Mouse (Mus musculus) forebrain, embryonic 12.5 days (tissue): ENCODE results near the gene Natd1. TPM values are rescaled to one million over a fixed set of nuclear protein-coding genes. Genes with fewer than 3 reads are reported as not detected.
"Not testable (repeated sequence)": the region's sequence is repeated elsewhere in the genome, so short reads cannot be mapped to it uniquely, and the experiment has no call there.

Source experiments
- ATAC-seq: fragments of 200-750 bp; cut with Nextera tagmentation; 2 replicates; pipeline ENCODE4 v1.8.0; 2017; ENCODE audit warnings: moderate TSS enrichment; ENCODE audit not compliant: low FRiP score
- H3K27ac ChIP-seq: fragments of 300-500 bp; sonication (generic); 2 replicates; pipeline ENCODE4 v1.5.1; 2016; ENCODE audit warnings: mild to moderate bottlenecking
- H3K27me3 ChIP-seq: fragments of 300-500 bp; sonication (generic); 2 replicates; pipeline ENCODE4 v1.6.1; 2016; ENCODE audit warnings: mild to moderate bottlenecking
- H3K36me3 ChIP-seq: fragments of 300-500 bp; sonication (generic); replicated peaks from 2 replicates; pipeline ENCODE4 v1.6.1; 2016; ENCODE audit warnings: mild to moderate bottlenecking
- H3K4me1 ChIP-seq: fragments of 300-500 bp; sonication (generic); 2 replicates; pipeline ENCODE4 v1.6.1; 2016
- H3K4me2 ChIP-seq: fragments of 300-500 bp; sonication (generic); 2 replicates; pipeline ENCODE4 v1.6.1; 2016; ENCODE audit warnings: mild to moderate bottlenecking, moderate library complexity
- H3K4me3 ChIP-seq: fragments of 300-500 bp; sonication (generic); replicated peaks from 2 replicates; pipeline ENCODE4 v1.5.1; 2016; ENCODE audit warnings: mild to moderate bottlenecking
- H3K9ac ChIP-seq: fragments of 300-500 bp; sonication (generic); 2 replicates; pipeline ENCODE4 v1.6.1; 2016; ENCODE audit warnings: mild to moderate bottlenecking
- H3K9me3 ChIP-seq: fragments of 300-500 bp; sonication (generic); 2 replicates; pipeline ENCODE4 v1.6.1; 2016
- WGBS: fragments of 180-500 bp; shearing (Covaris S2); methylation state at CpG from one replicate; pipeline ENCODE4 v1.1.7; 2016; 5-methylcytosine and 5-hydroxymethylcytosine counted together
- polyA plus RNA-seq: library from polyadenylated mRNA; unstranded; fragments of >200 nt; fragmentation: Nextera tagmentation; extraction: Ambion mirVana; gene quantifications from 2 replicates; pipeline ENCODE4 v1.2.1, GENCODE M21; 2016

The Natd1 gene
- polyA plus RNA-seq, 1 experiment from 2014 or later, result 24.1 TPM

GRCm38 (mm10) chr11:60878056-60878612 lies 36.4 kb downstream of the Natd1 start:
- Histone ChIP-seq H3K9me3 (no peaks in the 10 kb centered on the region), H3K4me3 (peak overlapping the region; percentile 100), H3K27me3 (no peaks in the 10 kb centered on the region), H3K4me1 (peaks cover 40% of the 10 kb centered on the region), H3K4me2 (peak overlapping the region; percentile 73), H3K27ac (peak overlapping the region; percentile 95), H3K9ac (peak overlapping the region; percentile 90), H3K36me3 (peaks cover 14% of the 10 kb centered on the region; the same call in 1 of the 2 replicates)
- WGBS, result 0% methylated on average over 39 of the region's 52 CpGs
- peak; percentile 73 for ATAC-seq

- Histone ChIP-seq H3K4me3 (no peak overlapping the region), H3K27ac (no peak overlapping the region), H3K27me3 (no peaks in the 10 kb centered on the region), H3K9ac (no peak overlapping the region), H3K36me3 (peaks cover 28% of the 10 kb centered on the region; the same call in 1 of the 2 replicates), H3K4me1 (peaks cover 33% of the 10 kb centered on the region), H3K4me2 (no peak overlapping the region), H3K9me3 (no peaks in the 10 kb centered on the region)
- 87% methylated on average over 6 of the region's 6 CpGs for WGBS
- ATAC-seq, result no peak
Measured at GRCm38 (mm10) chr11:60873101-60873500, 41.4 kb downstream of the Natd1 start.

GRCm38 (mm10) chr11:60871409-60871808 lies 43.1 kb downstream of the Natd1 start:
- H3K4me3 ChIP-seq, result no peak overlapping the region
- no peak overlapping the region for H3K9ac ChIP-seq
- H3K27ac ChIP-seq, result no peak overlapping the region
- ATAC-seq, result no peak
- H3K27me3 ChIP-seq, result no peaks in the 10 kb centered on the region
- WGBS, result 84% methylated on average over 4 of the region's 4 CpGs
- H3K36me3 ChIP-seq, result peaks cover 33% of the 10 kb centered on the region; the same call in 1 of the 2 replicates
- no peak overlapping the region for H3K4me2 ChIP-seq
- H3K9me3 ChIP-seq, result no peaks in the 10 kb centered on the region
- H3K4me1 ChIP-seq, result peaks cover 20% of the 10 kb centered on the region

GRCm38 (mm10) chr11:60869471-60869870 lies 45.1 kb downstream of the Natd1 start:
- H3K27ac ChIP-seq, result not testable (repeated sequence)

GRCm38 (mm10) chr11:60867904-60868303 lies 46.6 kb downstream of the Natd1 start:
- Histone ChIP-seq H3K9me3 (no peaks in the 10 kb centered on the region), H3K4me2 (no peak overlapping the region), H3K27ac (no peak overlapping the region), H3K36me3 (peaks cover 44% of the 10 kb centered on the region), H3K4me1 (no peaks in the 10 kb centered on the region), H3K4me3 (no peak overlapping the region), H3K27me3 (no peaks in the 10 kb centered on the region), H3K9ac (no peak overlapping the region)
- WGBS, result 77% methylated on average over 8 of the region's 8 CpGs
- ATAC-seq, result no peak

More at GRCm38 (mm10) chr11:60869471-60869870, 45.1 kb downstream of the Natd1 start:
- not testable (repeated sequence) for H3K4me1 ChIP-seq, ATAC-seq, H3K27me3 ChIP-seq, H3K9ac ChIP-seq, H3K9me3 ChIP-seq, H3K4me2 ChIP-seq, H3K4me3 ChIP-seq
- peaks cover 35% of the 10 kb centered on the region for H3K36me3 ChIP-seq
- WGBS, result 92% methylated on average over 6 of the region's 6 CpGs

GRCm38 (mm10) chr11:60867456-60867855 lies 47.1 kb downstream of the Natd1 start:
- WGBS, result 91% methylated on average over 3 of the region's 3 CpGs

GRCm38 (mm10) chr11:60866021-60866420 lies 48.5 kb downstream of the Natd1 start:
- no peaks in the 10 kb centered on the region for H3K4me1 ChIP-seq
- WGBS, result 68% methylated on average over 2 of the region's 2 CpGs
- H3K36me3 ChIP-seq, result peaks cover 60% of the 10 kb centered on the region
- H3K9me3 ChIP-seq, result no peaks in the 10 kb centered on the region
- no peaks in the 10 kb centered on the region for H3K27me3 ChIP-seq
- no peak overlapping the region for H3K9ac ChIP-seq
- no peak overlapping the region for H3K4me2 ChIP-seq
- H3K4me3 ChIP-seq, result no peak overlapping the region
- no peak for ATAC-seq
- no peak overlapping the region for H3K27ac ChIP-seq

More at GRCm38 (mm10) chr11:60867456-60867855, 47.1 kb downstream of the Natd1 start:
- Histone ChIP-seq H3K9ac (no peak overlapping the region), H3K4me3 (no peak overlapping the region), H3K4me1 (no peaks in the 10 kb centered on the region), H3K27ac (no peak overlapping the region), H3K9me3 (no peaks in the 10 kb centered on the region), H3K4me2 (no peak overlapping the region), H3K27me3 (no peaks in the 10 kb centered on the region), H3K36me3 (peaks cover 49% of the 10 kb centered on the region)
- no peak for ATAC-seq

- no peaks in the 10 kb centered on the region for H3K9me3 ChIP-seq
- WGBS, result 91% methylated on average over 14 of the region's 14 CpGs
- no peaks in the 10 kb centered on the region for H3K4me1 ChIP-seq
- H3K4me3 ChIP-seq, result no peak overlapping the region
- H3K9ac ChIP-seq, result no peak overlapping the region
- no peak overlapping the region for H3K4me2 ChIP-seq
- ATAC-seq, result no peak
- peaks cover 59% of the 10 kb centered on the region for H3K36me3 ChIP-seq
- H3K27ac ChIP-seq, result no peak overlapping the region
- no peaks in the 10 kb centered on the region for H3K27me3 ChIP-seq
Measured at GRCm38 (mm10) chr11:60864916-60865315, 49.6 kb downstream of the Natd1 start.

GRCm38 (mm10) chr11:60864166-60864565 lies 50.4 kb downstream of the Natd1 start:
- WGBS, result 98% methylated on average over 2 of the region's 2 CpGs
- H3K9me3 ChIP-seq, result no peaks in the 10 kb centered on the region
- H3K27me3 ChIP-seq, result no peaks in the 10 kb centered on the region
- H3K27ac ChIP-seq, result no peak overlapping the region
- peaks cover 61% of the 10 kb centered on the region for H3K36me3 ChIP-seq
- H3K4me2 ChIP-seq, result no peak overlapping the region
- no peak overlapping the region for H3K4me3 ChIP-seq
- H3K9ac ChIP-seq, result no peak overlapping the region
- H3K4me1 ChIP-seq, result no peaks in the 10 kb centered on the region
- ATAC-seq, result no peak

- Histone ChIP-seq H3K36me3 (peaks cover 68% of the 10 kb centered on the region), H3K27me3 (no peaks in the 10 kb centered on the region), H3K27ac (no peak overlapping the region), H3K9me3 (no peaks in the 10 kb centered on the region), H3K9ac (no peak overlapping the region), H3K4me2 (no peak overlapping the region), H3K4me1 (no peaks in the 10 kb centered on the region), H3K4me3 (no peak overlapping the region)
- no peak for ATAC-seq
- WGBS, result 85% methylated on average over 4 of the region's 4 CpGs
Measured at GRCm38 (mm10) chr11:60863196-60863595, 51.4 kb downstream of the Natd1 start.

GRCm38 (mm10) chr11:60861993-60862392 lies 52.6 kb downstream of the Natd1 start:
- H3K36me3 ChIP-seq, result peaks cover 70% of the 10 kb centered on the region

GRCm38 (mm10) chr11:60856587-60856986 lies 58.0 kb downstream of the Natd1 start:
- H3K27ac ChIP-seq, result no peak overlapping the region
- no peak for ATAC-seq
- H3K9me3 ChIP-seq, result no peaks in the 10 kb centered on the region
- H3K4me2 ChIP-seq, result no peak overlapping the region
- H3K4me1 ChIP-seq, result no peaks in the 10 kb centered on the region
- H3K9ac ChIP-seq, result no peak overlapping the region
- 91% methylated on average over 3 of the region's 3 CpGs for WGBS
- H3K36me3 ChIP-seq, result peaks cover 76% of the 10 kb centered on the region
- H3K27me3 ChIP-seq, result no peaks in the 10 kb centered on the region
- no peak overlapping the region for H3K4me3 ChIP-seq

More at GRCm38 (mm10) chr11:60861993-60862392, 52.6 kb downstream of the Natd1 start:
- no peak overlapping the region for H3K27ac ChIP-seq
- no peak overlapping the region for H3K4me3 ChIP-seq
- ATAC-seq, result no peak
- no peak overlapping the region for H3K9ac ChIP-seq
- 94% methylated on average over 3 of the region's 3 CpGs for WGBS
- no peaks in the 10 kb centered on the region for H3K9me3 ChIP-seq
- no peak overlapping the region for H3K4me2 ChIP-seq
- H3K4me1 ChIP-seq, result no peaks in the 10 kb centered on the region
- H3K27me3 ChIP-seq, result no peaks in the 10 kb centered on the region
